Mouse (Mus musculus) spleen, adult 18-20 months (tissue): Measurements from ENCODE around the gene Fam19a4.
"Not testable (repeated sequence)": the region's sequence is repeated elsewhere in the genome, so short reads cannot be mapped to it uniquely, and the experiment has no call there.

Experiments used
- DNase-seq, 2 experiments: peaks; one replicate each; pipeline ENCODE4 v3.0.0; 2022; ENCODE audit warnings: mixed read lengths in 2 of 2

The Fam19a4 gene

DNA sequence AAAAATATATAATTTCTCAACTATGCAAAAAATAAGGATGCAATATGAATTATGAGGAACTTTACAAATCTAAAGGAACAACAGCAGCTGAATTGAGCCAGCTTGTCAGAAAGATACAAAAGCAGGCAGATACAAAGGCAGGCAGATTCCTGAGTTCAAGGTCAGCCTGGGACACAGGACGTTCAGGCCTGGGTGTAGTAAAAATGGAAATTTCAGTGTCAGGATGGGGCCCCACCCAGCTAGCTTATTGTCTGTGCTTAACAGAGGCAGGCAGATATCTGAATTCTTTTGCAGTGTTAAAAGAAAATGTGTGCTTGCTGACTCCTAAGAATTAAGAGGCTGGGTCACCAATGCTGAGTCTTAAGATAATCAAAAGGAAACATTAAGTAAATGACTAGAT, 124.4 kb downstream of the Fam19a4 start:
- no peak for DNase-seq

DNA sequence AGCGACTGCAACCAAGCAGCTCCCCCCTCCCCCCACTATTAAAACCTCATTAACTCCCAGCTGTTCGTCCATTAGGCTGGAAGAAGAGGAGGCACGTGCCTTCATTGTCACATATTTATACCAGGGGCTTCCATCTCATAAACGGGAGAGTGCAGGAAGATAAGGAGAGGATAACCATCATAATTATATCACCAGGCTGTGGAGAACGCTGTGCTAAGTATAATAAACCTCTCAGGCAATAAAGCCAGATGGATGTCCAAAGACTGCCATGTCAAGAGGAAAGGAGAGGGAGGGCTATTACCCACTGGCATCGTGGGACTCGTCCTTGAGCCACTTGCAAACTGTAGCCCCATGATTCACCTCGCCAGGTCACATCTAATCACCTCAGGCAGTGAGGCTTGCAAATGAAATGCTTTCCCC, 151.1 kb downstream of the Fam19a4 start:
- no peak for DNase-seq

- DNase-seq = not testable (repeated sequence)
Observed at GRCm38 (mm10) chr6:96877105-96877504, 183.1 kb downstream of the Fam19a4 start.

GRCm38 (mm10) chr6:96876651-96877050, 183.6 kb downstream of the Fam19a4 start:
- not testable (repeated sequence) for DNase-seq

- DNase-seq = no peak
Observed at GRCm38 (mm10) chr6:96853065-96853464, 207.1 kb downstream of the Fam19a4 start.

GRCm38 (mm10) chr6:96843944-96844343, 216.3 kb downstream of the Fam19a4 start:
- no peak for DNase-seq

GRCm38 (mm10) chr6:96840634-96841033, 219.6 kb downstream of the Fam19a4 start:
- no peak for DNase-seq

GRCm38 (mm10) chr6:96826626-96827025, 233.6 kb downstream of the Fam19a4 start:
- DNase-seq = no peak

DNA sequence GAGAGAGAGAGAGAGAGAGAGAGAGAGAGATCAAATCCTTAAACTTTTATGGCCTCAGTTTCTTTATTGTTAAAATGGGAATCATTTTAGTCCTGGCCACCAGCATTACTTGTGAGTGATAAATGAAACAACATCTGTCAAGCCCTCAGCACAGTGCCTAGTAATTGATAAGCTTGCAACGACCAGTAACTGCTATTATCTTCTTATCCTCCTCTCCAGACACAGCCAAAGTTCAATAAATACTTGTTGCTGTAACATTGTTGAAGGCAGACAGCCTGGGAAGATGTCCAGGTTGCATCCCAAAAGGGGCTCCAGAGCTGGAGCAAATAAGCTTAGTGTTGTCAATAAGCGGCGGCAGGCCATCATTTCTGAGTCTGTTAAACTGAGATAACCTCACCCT, 257.2 kb downstream of the Fam19a4 start:
- no peak for DNase-seq

DNA sequence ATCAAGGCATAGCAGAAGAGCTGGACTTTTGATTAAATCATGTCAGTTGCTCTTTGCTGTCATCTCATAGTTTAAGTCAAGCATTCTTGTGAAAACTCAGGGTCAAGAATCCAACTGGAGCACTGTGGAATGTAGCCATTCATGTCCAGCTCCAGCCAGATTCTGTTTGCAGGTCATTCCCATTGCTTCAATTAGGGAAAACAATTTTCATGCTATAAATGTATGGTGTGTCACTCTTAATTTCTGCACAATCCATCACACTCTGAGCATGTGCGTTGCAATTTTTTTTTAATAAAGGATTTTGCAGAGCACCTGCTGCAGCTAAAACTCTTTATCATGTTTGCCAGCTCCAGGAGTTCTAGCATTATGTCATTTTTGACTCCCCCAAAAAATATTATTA, 261.5 kb downstream of the Fam19a4 start:
- DNase-seq = no peak

- DNase-seq = no peak
Observed at GRCm38 (mm10) chr6:96797451-96797850, 262.8 kb downstream of the Fam19a4 start.
